In the genomic region with DNA sequence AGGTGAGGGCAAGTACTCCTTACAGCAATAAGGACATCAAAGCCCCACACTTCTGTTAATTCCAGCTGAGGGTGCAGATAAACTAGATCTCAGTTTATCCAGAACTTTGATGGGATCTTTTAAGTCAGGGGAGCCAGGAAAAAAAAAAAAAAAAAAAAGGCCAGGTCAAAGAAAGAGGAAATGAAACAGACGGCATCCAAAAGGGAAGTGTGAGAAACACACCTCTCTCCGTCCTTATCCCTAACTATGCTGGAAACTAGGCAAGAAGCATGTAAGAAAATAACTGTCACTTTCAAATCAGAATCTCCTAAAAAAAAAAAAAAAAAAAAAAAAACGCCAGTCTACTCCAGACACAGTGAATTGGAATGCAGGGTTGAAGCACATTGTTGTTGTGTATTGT, we compare ENCODE assay signal across 30 mouse cellular contexts. TPM values are rescaled to one million over a fixed set of nuclear protein-coding genes. Genes with fewer than 3 reads are reported as not detected.
"Had no signal": no experiment of that assay in that cellular context is flagged by ENCODE, and none has a peak within 500 bp of the region (broad histone marks: within the 10 kb centered on the region; RNA-seq: fewer than 3 reads in every experiment).

No protein-coding gene starts in this region.

- DNase-seq: left cerebral cortex, postnatal 4 days; liver; liver, embryonic 13.5 days; liver, postnatal 0 days; lung, adult 18-20 months; lung, adult 2 months; lung, embryonic 14.5 days; lung, postnatal 10 days; lung, postnatal 14 days; lung, postnatal 36 days; lung, postnatal 4 days; midbrain, embryonic 14.5 days had no signal

- H3K9ac ChIP-seq: limb, embryonic 12.5 days; limb, embryonic 13.5 days; limb, embryonic 15.5 days; liver, embryonic 12.5 days; liver, embryonic 13.5 days; liver, embryonic 14.5 days; liver, embryonic 15.5 days; liver, postnatal 0 days; lung, embryonic 14.5 days; lung, embryonic 15.5 days; midbrain, embryonic 12.5 days; midbrain, embryonic 13.5 days; midbrain, embryonic 15.5 days had no signal

- H3K9me3 ChIP-seq: limb, embryonic 10.5 days; limb, embryonic 12.5 days; limb, embryonic 13.5 days; limb, embryonic 15.5 days; liver, embryonic 12.5 days; liver, embryonic 13.5 days; liver, embryonic 15.5 days; lung, embryonic 15.5 days; midbrain, embryonic 10.5 days; midbrain, embryonic 12.5 days; midbrain, embryonic 13.5 days; midbrain, embryonic 15.5 days had no signal

- H3K27me3 ChIP-seq: limb, embryonic 12.5 days; limb, embryonic 13.5 days; limb, embryonic 15.5 days; liver, embryonic 12.5 days; liver, embryonic 13.5 days; liver, embryonic 15.5 days; lung, embryonic 15.5 days; midbrain, embryonic 12.5 days; midbrain, embryonic 15.5 days had no signal

- H3K4me2 ChIP-seq: limb, embryonic 12.5 days; limb, embryonic 13.5 days; limb, embryonic 15.5 days; liver, embryonic 11.5 days; liver, embryonic 12.5 days; liver, embryonic 13.5 days; liver, embryonic 15.5 days; lung, embryonic 14.5 days; lung, embryonic 15.5 days; midbrain, embryonic 11.5 days; midbrain, embryonic 12.5 days; midbrain, embryonic 13.5 days; midbrain, embryonic 15.5 days had no signal

- H3K4me3 ChIP-seq: limb, embryonic 10.5 days; limb, embryonic 12.5 days; limb, embryonic 13.5 days; limb, embryonic 15.5 days; liver, embryonic 12.5 days; liver, embryonic 13.5 days; liver, embryonic 15.5 days; lung, embryonic 15.5 days; megakaryocyte, embryonic 14.5 days; midbrain, embryonic 10.5 days; midbrain, embryonic 12.5 days; midbrain, embryonic 13.5 days; midbrain, embryonic 15.5 days; myocyte had no signal

- H3K27ac ChIP-seq: limb, embryonic 10.5 days; limb, embryonic 12.5 days; limb, embryonic 13.5 days; limb, embryonic 15.5 days; liver, embryonic 12.5 days; liver, embryonic 13.5 days; liver, embryonic 14.5 days; liver, embryonic 15.5 days; lung, embryonic 15.5 days; macrophage; midbrain, embryonic 10.5 days; midbrain, embryonic 12.5 days; midbrain, embryonic 13.5 days; midbrain, embryonic 15.5 days had no signal

- H3K36me3 ChIP-seq: limb, embryonic 10.5 days; limb, embryonic 12.5 days; limb, embryonic 13.5 days; limb, embryonic 15.5 days; liver, embryonic 12.5 days; liver, embryonic 13.5 days; liver, embryonic 15.5 days; lung, embryonic 15.5 days; midbrain, embryonic 10.5 days; midbrain, embryonic 12.5 days; midbrain, embryonic 13.5 days; midbrain, embryonic 15.5 days had no signal

- H3K4me1 ChIP-seq: limb, embryonic 10.5 days; limb, embryonic 12.5 days; liver, embryonic 12.5 days; liver, embryonic 13.5 days; liver, embryonic 15.5 days; lung, embryonic 15.5 days; megakaryocyte, embryonic 14.5 days had no signal

RNA-seq across cellular contexts. Expression of a gene that starts 57.3 kb away (rescaled TPM):
- total RNA-seq: megakaryocyte progenitor cell, adult 5-6 weeks had no signal
